Mouse (Mus musculus) c-Kit-positive CD71-positive TER-119-negative erythroid progenitor cells, embryonic 14.5 days (primary cell): ENCODE results near the gene Ippk.

Source experiments
- DNase-seq: peaks from one replicate; pipeline ENCODE4 v3.0.0-alpha.2; 2013; ENCODE audit warnings: low read depth

Ippk gene

GRCm38 (mm10) chr13:49430529-49430928 is 9.5 kb downstream of the Ippk start:
- no peak for DNase-seq

GRCm38 (mm10) chr13:49433268-49434029 is 12.4 kb downstream of the Ippk start:
- DNase-seq, result no peak

GRCm38 (mm10) chr13:49435745-49436144 is 14.7 kb downstream of the Ippk start:
- DNase-seq, result no peak

GRCm38 (mm10) chr13:49436170-49436569 is 15.1 kb downstream of the Ippk start:
- DNase-seq, result no peak

- no peak for DNase-seq
These were observed 23.4 kb downstream of the Ippk start for GRCm38 (mm10) chr13:49444451-49444850.

GRCm38 (mm10) chr13:49449318-49449749 is 28.3 kb downstream of the Ippk start:
- peak; percentile 69 for DNase-seq

GRCm38 (mm10) chr13:49460276-49460675 is 39.2 kb downstream of the Ippk start:
- no peak for DNase-seq

- no peak for DNase-seq
These were observed 39.8 kb downstream of the Ippk start for GRCm38 (mm10) chr13:49460692-49461414.

- no peak for DNase-seq
These were observed 40.5 kb downstream of the Ippk start for GRCm38 (mm10) chr13:49461458-49462132.

GRCm38 (mm10) chr13:49462921-49463320 is 41.9 kb downstream of the Ippk start:
- no peak for DNase-seq

GRCm38 (mm10) chr13:49465875-49466274 is 44.8 kb downstream of the Ippk start:
- peak; percentile 35 for DNase-seq

- DNase-seq, result no peak
These were observed 45.5 kb downstream of the Ippk start for GRCm38 (mm10) chr13:49466393-49467075.

GRCm38 (mm10) chr13:49467585-49467984 is 46.5 kb downstream of the Ippk start:
- no peak for DNase-seq

- DNase-seq, result no peak
These were observed 48.0 kb downstream of the Ippk start for GRCm38 (mm10) chr13:49469002-49469401.

- DNase-seq, result no peak
These were observed 49.3 kb downstream of the Ippk start for GRCm38 (mm10) chr13:49470319-49470718.

- DNase-seq, result no peak
These were observed 49.8 kb downstream of the Ippk start for GRCm38 (mm10) chr13:49470806-49471205.

GRCm38 (mm10) chr13:49471981-49472675 is 51.1 kb downstream of the Ippk start:
- no peak for DNase-seq

- no peak for DNase-seq
These were observed 51.6 kb downstream of the Ippk start for GRCm38 (mm10) chr13:49472676-49473005.

- DNase-seq, result no peak
These were observed 56.8 kb downstream of the Ippk start for GRCm38 (mm10) chr13:49477887-49478286.

- DNase-seq, result no peak
These were observed 57.9 kb downstream of the Ippk start for GRCm38 (mm10) chr13:49478851-49479374.

GRCm38 (mm10) chr13:49479399-49479798 is 58.4 kb downstream of the Ippk start:
- no peak for DNase-seq
